16 mouse cellular contexts compared by ENCODE assay signal in the genomic region with DNA sequence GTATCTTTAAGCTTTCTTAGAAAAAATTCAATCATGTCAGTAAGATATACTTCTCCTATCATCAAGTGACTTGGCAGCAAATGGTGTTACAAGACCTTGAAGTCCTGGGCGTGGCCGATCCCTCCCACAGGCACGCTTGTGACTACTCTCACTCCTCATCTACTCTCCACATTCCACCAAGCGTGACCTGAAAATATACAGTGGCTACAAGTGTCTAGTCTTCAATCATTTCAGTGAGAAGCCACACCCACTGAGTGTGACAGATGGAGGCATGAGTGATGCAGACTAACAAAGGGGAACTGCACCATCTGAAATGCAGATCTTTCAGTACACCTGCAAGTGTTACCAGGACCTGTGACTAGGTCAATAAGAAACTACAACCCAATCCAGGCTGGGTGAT.
A peak's percentile ranks its signal among the peaks of the same experiment; 100 is the strongest.
DNase-seq lines count a peak whose midpoint lies in the region; TF ChIP-seq lines count a peak whose summit lies in the region.
"Had no signal": no experiment of that assay in that cellular context is flagged by ENCODE, and none has a peak within 500 bp of the region (broad histone marks: within the 10 kb centered on the region; RNA-seq: fewer than 3 reads in every experiment).

No protein-coding gene starts in this region.

- intact Hi-C loops in left cerebral cortex, postnatal 36 days (cut with DNase I) = loop anchor here (10.0 kb wide), 1 partner anchor 884 kb away; no protein-coding TSS in a partner anchor

- 85% methylated on average over 4 of the region's 4 CpGs for WGBS in embryonic facial prominence, embryonic 10.5 days

- no peaks in the 10 kb centered on the region for H3K9me3 ChIP-seq in embryonic facial prominence, embryonic 10.5 days
- H3K9me3 ChIP-seq: heart, embryonic 10.5 days; midbrain, embryonic 12.5 days had no signal

- TF ChIP-seq CTCF in layer of hippocampus, adult 2 months (conservative IDR thresholded peaks at IDR 0.05) = no peak

- H3K36me3 ChIP-seq in embryonic facial prominence, embryonic 10.5 days (replicated peaks) = no peaks in the 10 kb centered on the region
- H3K36me3 ChIP-seq: heart, embryonic 10.5 days; midbrain, embryonic 12.5 days had no signal

- H3K27me3 ChIP-seq in embryonic facial prominence, embryonic 10.5 days (replicated peaks; ENCODE audit: low read depth, poor library complexity, severe bottlenecking) = no peaks in the 10 kb centered on the region
- H3K27me3 ChIP-seq: midbrain, embryonic 12.5 days had no signal

- H3K4me1 ChIP-seq in embryonic facial prominence, embryonic 10.5 days = peaks cover 4% of the 10 kb centered on the region; the same call in 1 of the 2 replicates
- H3K4me1 ChIP-seq: midbrain, embryonic 12.5 days had no signal

- H3K4me3 ChIP-seq in embryonic facial prominence, embryonic 10.5 days = no peak overlapping the region
- no peak overlapping the region for H3K4me3 ChIP-seq in layer of hippocampus, adult 2 months
- H3K4me3 ChIP-seq: heart, embryonic 10.5 days; midbrain, embryonic 12.5 days had no signal

- DNase-seq in spleen, postnatal 36 days (ENCODE audit: low spot score in 2 of 2) = peak; percentile 2 to 16
- DNase-seq in spleen, postnatal 4 days (ENCODE audit: low spot score in 2 of 2) = no peak
- DNase-seq in adrenal gland, postnatal 36 days = peak; percentile 40 to 50
- peak; percentile 44 for DNase-seq in lung, postnatal 25 days (ENCODE audit: low spot score)
- no peak for DNase-seq in embryonic facial prominence, embryonic 10.5 days (ENCODE audit: low spot score)
- DNase-seq in left cerebral cortex, postnatal 36 days (ENCODE audit: low spot score in 2 of 2) = no peak
- no peak for DNase-seq in layer of hippocampus, adult 2 months (ENCODE audit: low spot score in 2 of 2)
- DNase-seq: cerebellum, adult 9-11 months; forebrain, postnatal 0 days; gastrocnemius, postnatal 10 days; heart, postnatal 36 days; lung, embryonic 14.5 days; right cerebral cortex, postnatal 25 days; thymus, adult 2 months had no signal

- H3K27ac ChIP-seq in embryonic facial prominence, embryonic 10.5 days (replicated peaks) = no peak overlapping the region
- no peak overlapping the region for H3K27ac ChIP-seq in layer of hippocampus, adult 2 months
- H3K27ac ChIP-seq: heart, embryonic 10.5 days; midbrain, embryonic 12.5 days had no signal

Comparison
In these comparisons a context has a peak if more than half of its experiments do, and no peak if none do; other contexts are left out.
1. DNase-seq: peak in spleen, postnatal 36 days (2 of 2), adrenal gland, postnatal 36 days (2 of 2) and lung, postnatal 25 days (single experiment); none in spleen, postnatal 4 days (0 of 2), embryonic facial prominence, embryonic 10.5 days (single experiment), left cerebral cortex, postnatal 36 days (0 of 2) and layer of hippocampus, adult 2 months (0 of 2).